Mouse (Mus musculus): ENCODE results near the gene Dlx5. TPM values are rescaled to one million over a fixed set of nuclear protein-coding genes. Genes with fewer than 3 reads are reported as not detected.

The Dlx5 gene
- polyA plus RNA-seq, 1 experiment = 0.10 TPM

- WGBS = 15% methylated on average over 5 of the region's 5 CpGs
- DNase-seq (ENCODE audit: low read depth, low spot score) = no peak
Measured at GRCm38 (mm10) chr6:6877346-6877910, 4.5 kb downstream of the Dlx5 start.

DNA sequence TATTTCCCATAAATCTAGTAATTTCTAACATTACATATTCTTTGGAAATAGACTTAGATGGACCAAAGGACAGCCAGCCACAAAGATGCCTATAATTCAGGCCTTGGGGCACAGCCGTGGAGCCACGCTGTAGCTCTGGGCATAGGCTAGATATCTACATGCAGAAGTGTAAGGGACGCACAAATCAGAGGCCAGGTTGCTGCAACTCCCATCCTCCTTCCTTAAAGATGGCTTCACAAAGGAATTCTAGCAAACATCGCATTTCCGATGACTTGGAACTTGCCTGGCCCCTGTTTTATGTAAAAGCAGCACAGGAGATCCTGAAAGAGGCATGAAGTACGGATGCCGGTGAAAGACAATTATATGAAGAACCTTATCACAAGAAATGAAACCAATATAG lies 5.2 kb downstream of the Dlx5 start:
- DNase-seq (ENCODE audit: low read depth, low spot score) = no peak
- 14% methylated on average over 7 of the region's 7 CpGs for WGBS

- 12% methylated on average over 2 of the region's 2 CpGs for WGBS
Measured at GRCm38 (mm10) chr6:6876231-6876630, 5.7 kb downstream of the Dlx5 start.

DNA sequence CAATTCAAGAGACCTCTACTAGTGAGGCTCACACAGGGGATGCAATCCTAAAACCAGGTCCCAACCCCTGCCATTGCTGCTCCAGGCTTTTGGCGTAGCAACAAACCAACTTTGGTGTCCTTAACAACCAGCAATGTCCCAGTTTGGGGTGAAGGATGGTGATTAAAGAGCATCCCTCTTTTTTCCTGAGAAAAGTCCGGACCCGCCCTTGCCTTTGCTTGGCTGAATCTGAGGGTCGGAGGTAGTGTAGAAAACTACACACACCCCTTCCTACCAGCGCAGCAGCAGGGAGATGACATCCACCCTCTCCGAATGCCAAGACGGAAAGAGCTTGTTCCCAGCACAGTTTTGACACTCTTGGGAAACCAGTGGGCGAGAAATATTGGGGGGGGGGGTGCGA lies 6.2 kb downstream of the Dlx5 start:
- DNase-seq (ENCODE audit: low read depth, low spot score) = no peak
- WGBS = 6% methylated on average over 9 of the region's 9 CpGs

More at GRCm38 (mm10) chr6:6876231-6876630, 5.7 kb downstream of the Dlx5 start:
- no peak for DNase-seq (ENCODE audit: low read depth, low spot score)

DNA sequence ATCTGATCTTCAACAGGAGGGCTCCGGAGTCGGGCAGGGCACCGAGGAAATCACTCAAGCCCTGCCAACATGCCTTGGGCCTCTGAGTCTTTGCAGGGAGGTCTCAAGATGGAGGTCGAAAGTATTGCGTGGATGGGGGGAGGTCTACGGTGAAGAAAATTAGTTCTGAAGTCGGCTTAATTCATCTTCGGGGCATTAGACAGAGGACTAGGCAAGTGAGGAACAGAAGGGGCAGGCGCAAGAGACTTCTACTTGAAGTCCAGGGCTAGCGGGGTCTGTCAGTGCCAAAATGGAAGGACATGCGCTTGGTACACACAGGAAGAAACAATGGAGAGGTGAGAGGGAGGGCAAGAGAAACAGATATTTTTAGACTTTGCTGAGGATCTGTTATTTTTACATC lies 6.7 kb downstream of the Dlx5 start:
- WGBS = 4% methylated on average over 11 of the region's 11 CpGs
- DNase-seq (ENCODE audit: low read depth, low spot score) = no peak

DNA sequence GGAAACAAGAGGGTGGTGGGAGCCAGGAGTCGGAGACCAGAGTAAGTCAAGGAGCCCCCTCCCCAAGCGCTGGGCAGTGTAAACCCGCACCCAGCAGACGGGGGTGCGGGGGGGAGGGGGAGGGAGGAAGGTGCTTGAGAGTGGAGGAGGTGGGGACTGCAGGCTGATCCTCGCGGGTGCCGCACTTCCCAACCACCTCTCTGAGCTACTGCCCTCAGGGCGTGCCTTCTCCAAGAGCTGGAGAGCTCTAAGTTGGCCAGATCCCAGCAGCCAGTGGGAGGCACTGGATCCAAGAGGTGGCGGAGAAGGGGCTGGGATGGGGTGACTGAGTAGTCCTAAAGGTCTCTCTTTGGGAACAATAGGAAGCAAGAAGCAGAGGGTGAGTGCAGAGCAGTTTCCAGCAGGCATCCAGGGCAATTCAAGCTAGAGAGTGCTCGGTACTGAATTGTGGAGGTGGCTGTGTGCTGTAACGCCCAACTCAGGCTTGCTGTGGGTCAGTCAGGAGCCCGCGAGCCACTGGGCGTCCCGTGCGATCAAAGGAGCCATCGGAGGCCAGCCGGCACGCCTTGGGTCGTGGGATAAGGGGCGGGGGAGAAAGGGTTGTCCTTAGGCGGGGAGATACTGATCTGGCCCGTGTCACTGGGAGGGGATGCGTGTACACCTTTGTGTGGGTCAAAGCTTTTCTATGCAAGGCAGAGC lies 7.7 kb downstream of the Dlx5 start:
- DNase-seq (ENCODE audit: low read depth, low spot score) = no peak
- WGBS = 2% methylated on average over 25 of the region's 25 CpGs

GRCm38 (mm10) chr6:6873476-6874072 lies 8.3 kb downstream of the Dlx5 start:
- 5% methylated on average over 19 of the region's 19 CpGs for whole genome bisulfite sequencing
- no peak for DNase-seq (ENCODE audit: low read depth, low spot score)

- no peak for DNase-seq (ENCODE audit: low read depth, low spot score)
- WGBS = 5% methylated on average over 5 of the region's 5 CpGs
Measured at GRCm38 (mm10) chr6:6872873-6873272, 9.0 kb downstream of the Dlx5 start.

DNA sequence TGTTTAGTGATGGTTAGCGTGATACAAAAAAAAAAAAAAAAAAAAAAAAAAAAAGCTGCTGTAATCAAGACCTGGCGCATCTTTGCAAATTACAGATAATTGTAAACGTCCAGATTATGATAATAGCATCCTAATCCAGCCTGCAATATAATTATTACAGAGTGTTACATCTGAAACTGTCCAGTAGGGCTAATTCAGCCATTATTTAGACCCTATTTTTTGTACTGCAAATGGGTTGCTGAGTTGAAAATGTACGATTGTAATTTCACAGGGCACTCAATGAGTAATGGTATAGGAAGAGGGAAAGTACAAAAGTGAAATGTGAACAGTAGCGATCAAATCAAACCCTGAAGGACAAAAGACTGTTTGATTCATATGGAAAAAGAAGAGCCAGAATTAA lies 10.2 kb downstream of the Dlx5 start:
- WGBS = 8% methylated on average over 5 of the region's 5 CpGs
- no peak for DNase-seq (ENCODE audit: low read depth, low spot score)

DNA sequence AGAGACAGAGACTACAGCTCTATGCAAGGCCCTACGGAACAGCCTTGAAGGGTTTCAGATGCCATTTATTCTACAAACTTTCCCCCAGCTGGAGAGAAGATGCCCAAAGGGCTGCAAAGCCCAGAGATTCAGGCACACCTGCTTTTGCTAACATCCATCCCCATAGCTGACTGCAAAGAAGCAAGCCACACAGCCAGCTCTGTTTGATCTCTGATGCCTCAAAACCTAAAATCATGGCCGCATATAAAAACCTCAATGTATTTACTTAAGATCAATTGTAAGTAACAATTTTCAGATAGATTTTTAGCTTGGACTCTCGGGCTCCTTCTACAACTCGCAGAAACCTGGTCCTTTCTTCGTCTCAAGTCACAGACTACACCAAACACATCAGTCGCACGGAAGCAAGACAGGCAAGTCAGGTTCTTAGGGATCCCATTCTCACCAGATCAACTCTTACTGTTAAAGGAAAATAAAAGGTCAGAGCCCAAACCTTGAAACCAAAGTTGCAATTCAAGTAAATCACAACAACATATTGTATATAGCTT lies 10.9 kb downstream of the Dlx5 start:
- WGBS = 4% methylated on average over 7 of the region's 7 CpGs
- no peak for DNase-seq (ENCODE audit: low read depth, low spot score)

DNA sequence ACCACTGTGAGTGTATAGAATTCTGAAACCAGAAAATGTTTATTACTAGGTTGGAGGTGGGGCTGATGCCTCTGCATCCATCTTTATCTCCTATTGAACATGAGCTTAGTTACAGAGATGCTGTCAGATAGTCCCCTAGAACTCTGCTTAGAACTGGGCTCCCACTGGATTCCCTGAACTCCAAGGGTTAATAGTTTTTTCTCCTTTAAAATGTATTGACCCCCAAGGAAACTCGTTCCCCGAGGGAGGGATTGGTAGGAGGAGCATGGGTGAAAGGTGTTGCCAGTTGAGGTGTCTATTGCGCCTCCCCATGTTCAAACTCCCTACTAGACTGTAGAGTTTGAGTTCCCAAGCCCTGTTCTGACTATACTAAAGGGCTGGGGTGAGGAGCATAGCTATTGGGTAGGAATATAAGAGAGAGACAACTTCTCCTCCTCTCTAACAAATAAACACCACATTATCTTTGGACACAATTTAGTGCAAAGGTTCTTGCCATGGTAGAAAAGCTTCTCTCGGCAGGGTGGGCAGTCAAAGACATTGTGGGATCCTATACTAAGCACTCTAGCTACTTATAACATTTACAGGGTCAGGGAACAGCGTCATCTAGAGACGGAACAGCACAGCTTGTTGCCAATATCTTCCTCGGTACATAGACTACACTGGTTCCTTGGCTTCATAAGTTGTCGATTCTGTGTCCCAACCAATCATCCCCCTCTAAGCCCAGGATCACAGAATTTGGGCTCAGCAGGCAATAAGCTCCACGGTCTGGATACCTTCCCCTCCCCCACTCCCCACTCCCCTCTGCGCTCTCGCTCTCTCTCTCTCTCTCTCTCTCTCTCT lies 11.7 kb downstream of the Dlx5 start:
- no peak for DNase-seq (ENCODE audit: low read depth, low spot score)
- WGBS = 4% methylated on average over 11 of the region's 11 CpGs

DNA sequence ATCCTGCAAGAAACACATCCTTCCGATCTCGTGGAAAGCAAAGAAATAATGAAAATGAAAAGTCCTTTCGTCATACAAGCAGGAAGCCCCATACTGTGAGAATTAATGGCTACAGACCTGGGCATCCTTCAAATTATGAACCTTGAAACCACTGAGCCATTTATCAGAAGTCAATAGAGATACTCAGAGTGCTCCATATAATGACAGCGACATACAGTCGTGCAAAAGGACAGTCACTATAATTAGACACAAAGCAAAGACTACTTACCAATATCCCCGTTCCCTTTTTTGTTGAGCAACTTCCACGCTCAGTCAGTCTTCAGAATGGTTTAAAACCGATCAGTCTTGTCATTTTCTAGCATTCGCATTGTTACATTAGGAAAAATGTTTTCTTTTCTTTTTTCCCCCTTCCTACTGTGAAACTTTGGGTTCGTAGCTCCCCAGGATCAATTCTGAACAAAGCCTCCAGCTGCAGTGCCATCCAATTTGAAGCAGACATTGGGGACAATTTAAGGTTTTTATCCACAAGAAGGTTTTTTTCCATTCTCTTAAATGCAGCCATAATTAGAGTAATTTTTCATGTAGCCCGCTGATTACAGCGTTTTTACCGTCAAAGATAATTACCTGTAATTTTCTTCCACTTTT lies 12.7 kb downstream of the Dlx5 start:
- WGBS = 8% methylated on average over 13 of the region's 13 CpGs
- no peak for DNase-seq (ENCODE audit: low read depth, low spot score)

DNA sequence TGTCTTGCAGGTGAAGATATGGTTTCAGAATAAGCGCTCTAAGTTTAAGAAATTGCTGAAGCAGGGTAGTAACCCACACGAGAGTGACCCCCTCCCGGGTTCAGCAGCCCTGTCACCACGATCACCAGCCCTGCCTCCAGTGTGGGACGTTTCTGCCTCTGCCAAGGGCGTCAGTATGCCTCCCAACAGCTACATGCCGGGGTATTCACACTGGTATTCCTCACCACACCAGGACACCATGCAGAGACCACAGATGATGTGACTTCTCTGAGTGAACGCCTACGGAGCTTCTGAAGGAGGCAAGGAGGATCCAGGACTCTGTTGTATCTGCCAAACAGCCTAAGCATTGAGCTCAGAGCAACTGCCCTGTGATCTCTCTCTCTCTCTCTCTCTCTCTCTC lies 14.9 kb downstream of the Dlx5 start:
- WGBS = 7% methylated on average over 9 of the region's 9 CpGs
- no peak for DNase-seq (ENCODE audit: low read depth, low spot score)

- DNase-seq (ENCODE audit: low read depth, low spot score) = no peak
- WGBS = 12% methylated on average over 36 of the region's 36 CpGs
Measured at GRCm38 (mm10) chr6:6864441-6865440, 17.1 kb downstream of the Dlx5 start.

GRCm38 (mm10) chr6:6863955-6864354 lies 17.9 kb downstream of the Dlx5 start:
- DNase-seq (ENCODE audit: low read depth, low spot score) = no peak
- WGBS = 4% methylated on average over 21 of the region's 21 CpGs

- under 1% methylated on average over 48 of the region's 52 CpGs for WGBS
- DNase-seq (ENCODE audit: low read depth, low spot score) = no peak
Measured at GRCm38 (mm10) chr6:6863160-6863870, 18.6 kb downstream of the Dlx5 start, which contains the start of gene Dlx6. TSS of gene Dlx6 (plus strand) at chr6:6863334.

DNA sequence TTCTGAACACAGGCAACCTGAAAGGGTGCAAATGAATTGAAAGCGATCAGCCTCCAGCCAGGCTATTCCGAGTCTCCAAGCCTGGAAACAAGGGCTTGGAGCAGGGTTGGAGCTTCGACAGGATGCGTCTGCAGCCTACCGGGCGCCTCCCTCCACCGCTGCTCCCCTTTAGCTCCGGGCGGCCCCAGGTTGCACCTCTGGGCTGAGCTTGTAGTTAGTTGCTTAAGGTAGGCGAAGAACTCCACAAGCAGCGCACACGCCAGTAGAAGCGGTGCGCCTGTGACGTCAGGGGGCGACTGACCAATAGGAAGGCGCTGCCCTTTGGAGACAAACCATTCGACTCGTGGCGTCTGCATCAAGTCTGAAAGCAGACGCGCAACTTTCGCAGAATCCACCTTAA lies 19.3 kb downstream of the Dlx5 start:
- WGBS = 3% methylated on average over 23 of the region's 23 CpGs
- peak; percentile 10 for DNase-seq (ENCODE audit: low read depth, low spot score)
